ENCODE assay signal across 11 mouse cellular contexts in the genomic region with DNA sequence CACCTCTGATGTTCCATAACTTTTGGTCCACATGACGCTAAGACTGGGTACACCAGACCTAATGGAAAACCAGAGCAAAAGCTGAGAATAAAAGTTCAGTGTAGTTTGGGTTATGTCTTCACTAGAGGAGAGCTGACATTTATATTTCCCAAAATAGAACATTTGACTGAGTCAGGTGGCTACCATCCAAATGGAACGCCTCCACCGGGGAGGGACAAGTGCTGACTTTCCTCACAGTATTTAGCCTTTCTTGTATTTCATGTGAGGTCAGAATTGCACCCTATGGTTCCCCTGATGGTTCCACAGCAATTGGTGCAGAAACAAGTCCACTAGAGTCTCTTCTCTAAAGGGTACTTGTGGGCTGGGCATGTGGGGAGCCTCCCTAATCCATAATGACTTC.
DNase-seq lines count a peak whose midpoint lies in the region; ATAC-seq and TF ChIP-seq lines count a peak whose summit lies in the region.
"Had no signal": no experiment of that assay in that cellular context is flagged by ENCODE, and none has a peak within 500 bp of the region (broad histone marks: within the 10 kb centered on the region; RNA-seq: fewer than 3 reads in every experiment).

No protein-coding gene starts in this region.

- no peaks in the 10 kb centered on the region for H3K9me3 ChIP-seq in kidney, embryonic 15.5 days (replicated peaks)
- H3K9me3 ChIP-seq in forebrain, embryonic 13.5 days (replicated peaks), result no peaks in the 10 kb centered on the region
- H3K9me3 ChIP-seq: liver, embryonic 15.5 days had no signal

- no peaks in the 10 kb centered on the region for H3K27me3 ChIP-seq in kidney, embryonic 15.5 days
- no peaks in the 10 kb centered on the region for H3K27me3 ChIP-seq in forebrain, embryonic 13.5 days
- H3K27me3 ChIP-seq: liver, embryonic 15.5 days had no signal

- H3K4me1 ChIP-seq in embryonic fibroblast, embryonic 13.5 days (ENCODE audit: control insufficient read depth, insufficient read depth, low read length), result peaks cover 7% of the 10 kb centered on the region
- H3K4me1 ChIP-seq in kidney, embryonic 15.5 days, result no peaks in the 10 kb centered on the region
- H3K4me1 ChIP-seq in forebrain, embryonic 13.5 days, result no peaks in the 10 kb centered on the region
- H3K4me1 ChIP-seq: liver, embryonic 15.5 days had no signal

- TF ChIP-seq CTCF in embryonic fibroblast, embryonic 13.5 days (IDR thresholded peaks at IDR 0.05; ENCODE audit: borderline replicate concordance, insufficient read depth, low read length), result no peak

- TF ChIP-seq POLR2A in embryonic fibroblast, embryonic 13.5 days (IDR thresholded peaks at IDR 0.05; ENCODE audit: low read depth, low read length), result no peak

- 0 out of 2 replicates have a peak overlapping the region, but pooled peaks have one; percentile 25 for H3K27ac ChIP-seq in embryonic fibroblast, embryonic 13.5 days (ENCODE audit: insufficient read depth, low read length)
- H3K27ac ChIP-seq in kidney, embryonic 15.5 days, result no peak overlapping the region
- H3K27ac ChIP-seq in forebrain, embryonic 13.5 days, result no peak overlapping the region
- H3K27ac ChIP-seq: liver, embryonic 15.5 days had no signal

- no peaks in the 10 kb centered on the region for H3K36me3 ChIP-seq in kidney, embryonic 15.5 days
- no peaks in the 10 kb centered on the region for H3K36me3 ChIP-seq in forebrain, embryonic 13.5 days (ENCODE audit: poor library complexity, severe bottlenecking)
- H3K36me3 ChIP-seq: liver, embryonic 15.5 days had no signal

- ATAC-seq in kidney, embryonic 15.5 days (replicated peaks; ENCODE audit: low FRiP score), result no peak
- no peak for ATAC-seq in forebrain, embryonic 13.5 days
- ATAC-seq: intestine, embryonic 16.5 days had no signal

- intact Hi-C loops in heart, postnatal 25 days (cut with DNase I), result no loop called here

- 89% methylated on average over 3 of the region's 3 CpGs for WGBS in kidney, embryonic 15.5 days
- 92% methylated on average over 3 of the region's 3 CpGs for WGBS in forebrain, embryonic 13.5 days

- H3K9ac ChIP-seq in kidney, embryonic 15.5 days, result no peak overlapping the region
- no peak overlapping the region for H3K9ac ChIP-seq in forebrain, embryonic 13.5 days
- H3K9ac ChIP-seq: liver, embryonic 15.5 days had no signal

- peak; percentile 44 for DNase-seq in heart, adult 8-10 months (ENCODE audit: low spot score)
- DNase-seq in heart, postnatal 25 days (ENCODE audit: low spot score), result no peak
- peak; percentile 59 for DNase-seq in Muller cell, postnatal 12 days (ENCODE audit: inconsistent ontology term)
- DNase-seq in adrenal gland, adult 2 months, result peak; percentile 82
- DNase-seq in lung, postnatal 4 days, result no peak
- DNase-seq: thymus, adult 2 months had no signal

- H3K4me2 ChIP-seq in kidney, embryonic 15.5 days, result no peak overlapping the region
- H3K4me2 ChIP-seq in forebrain, embryonic 13.5 days, result no peak overlapping the region
- H3K4me2 ChIP-seq: liver, embryonic 15.5 days had no signal

- H3K4me3 ChIP-seq in embryonic fibroblast, embryonic 13.5 days (ENCODE audit: insufficient read depth, low read length), result no peak overlapping the region
- H3K4me3 ChIP-seq in kidney, embryonic 15.5 days (replicated peaks), result no peak overlapping the region
- no peak overlapping the region for H3K4me3 ChIP-seq in forebrain, embryonic 13.5 days
- H3K4me3 ChIP-seq: liver, embryonic 15.5 days had no signal

Comparison
In these comparisons a context has a peak if more than half of its experiments do, and no peak if none do; other contexts are left out.
1. DNase-seq: peak in heart, adult 8-10 months (single experiment), Muller cell, postnatal 12 days (single experiment) and adrenal gland, adult 2 months (single experiment); none in heart, postnatal 25 days (single experiment) and lung, postnatal 4 days (0 of 2).